ENCODE assay signal across 8 mouse cellular contexts in the genomic region with DNA sequence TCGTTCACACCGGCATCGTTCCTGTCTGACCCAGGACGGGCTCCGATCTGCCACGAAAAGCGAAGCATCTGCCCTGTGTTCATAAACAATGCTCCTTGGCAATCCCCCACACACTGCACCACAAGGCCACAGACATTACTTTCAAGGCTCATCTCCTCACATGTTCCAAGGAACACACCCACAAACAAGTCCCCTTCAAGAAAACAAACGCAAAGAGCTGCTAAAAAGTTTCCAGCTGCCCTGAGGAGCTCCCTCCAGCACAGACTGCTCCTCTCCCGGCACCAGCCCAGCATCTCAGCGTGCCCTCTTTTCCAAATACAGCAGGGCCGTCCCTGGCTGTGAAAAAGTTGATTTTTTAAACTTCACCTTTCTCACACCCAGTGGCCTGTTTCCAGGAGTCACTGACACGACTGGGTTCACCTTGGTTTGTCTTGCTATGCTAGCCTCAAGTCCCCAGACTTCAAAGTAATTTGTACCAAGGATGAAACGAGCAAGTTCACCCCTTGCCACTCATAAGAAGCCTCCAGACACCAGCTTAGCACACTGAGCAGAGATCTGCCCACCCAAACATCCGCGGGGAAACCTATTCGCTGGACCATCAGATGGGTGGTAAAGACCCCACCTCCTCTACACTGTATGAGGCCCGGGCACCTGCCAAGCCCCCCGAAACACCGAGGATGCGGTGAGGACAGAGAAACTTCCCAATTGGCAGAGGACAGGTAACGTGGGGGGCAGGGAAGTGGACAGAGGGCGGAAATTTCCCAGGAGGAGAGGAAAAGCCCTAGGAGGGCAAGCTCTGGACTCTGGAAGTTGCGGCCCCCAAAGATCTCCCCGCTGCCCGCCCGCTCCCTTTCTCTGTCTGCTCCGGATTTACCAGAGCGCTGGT. TPM values are rescaled to one million over a fixed set of nuclear protein-coding genes. Genes with fewer than 3 reads are reported as not detected.
A peak's percentile ranks its signal among the peaks of the same experiment; 100 is the strongest.
DNase-seq lines count a peak whose midpoint lies in the region; ATAC-seq lines count a peak whose summit lies in the region.

No protein-coding gene starts in this region.

- H3K36me3 ChIP-seq in forebrain, embryonic 14.5 days (ENCODE audit: control insufficient read depth, insufficient read depth, low read length), result no peaks in the 10 kb centered on the region
- no peaks in the 10 kb centered on the region for H3K36me3 ChIP-seq in limb, embryonic 13.5 days
- H3K36me3 ChIP-seq in neural tube, embryonic 14.5 days (ENCODE audit: control insufficient read depth, insufficient read depth, low read length), result no peaks in the 10 kb centered on the region

- H3K4me1 ChIP-seq in forebrain, embryonic 14.5 days (ENCODE audit: control insufficient read depth, insufficient read depth, low read length), result no peaks in the 10 kb centered on the region
- peaks cover 15% of the 10 kb centered on the region for H3K4me1 ChIP-seq in limb, embryonic 13.5 days
- peaks cover 5% of the 10 kb centered on the region; the same call in 1 of the 2 replicates for H3K4me1 ChIP-seq in neural tube, embryonic 14.5 days (ENCODE audit: control insufficient read depth, insufficient read depth, low read length)

- peak overlapping the region; percentile 94 for H3K4me2 ChIP-seq in forebrain, embryonic 14.5 days (ENCODE audit: low read length)
- H3K4me2 ChIP-seq in limb, embryonic 13.5 days (replicated peaks), result peak overlapping the region; percentile 92
- H3K4me2 ChIP-seq in neural tube, embryonic 14.5 days (ENCODE audit: low read depth, low read length), result peak overlapping the region; percentile 92

- DNase-seq in adrenal gland, adult 2 months, result peak; percentile 15
- DNase-seq in adrenal gland, postnatal 4 days (ENCODE audit: low spot score in 2 of 2), result no peak
- DNase-seq in right cerebral cortex, adult 18-20 months, result peak; percentile 7
- no peak for DNase-seq in right cerebral cortex, adult 2 months (ENCODE audit: low spot score in 2 of 2)
- DNase-seq in forebrain, embryonic 14.5 days (ENCODE audit: low spot score), result peak; percentile 3
- DNase-seq in MN1 (ENCODE audit: low spot score), result no peak

- peak; percentile 3; the same call in 1 of the 2 replicates for ATAC-seq in forebrain, embryonic 14.5 days
- ATAC-seq in limb, embryonic 13.5 days (ENCODE audit: low FRiP score, low read depth), result no peak
- peak; percentile 1; the same call in 1 of the 2 replicates for ATAC-seq in neural tube, embryonic 14.5 days (ENCODE audit: low read depth)

- peak overlapping the region; percentile 69 for H3K9ac ChIP-seq in forebrain, embryonic 14.5 days (ENCODE audit: low read length)
- H3K9ac ChIP-seq in limb, embryonic 13.5 days, result peak overlapping the region; percentile 73
- peak overlapping the region; percentile 69 for H3K9ac ChIP-seq in neural tube, embryonic 14.5 days (replicated peaks; ENCODE audit: low read depth, low read length)

- H3K4me3 ChIP-seq in forebrain, embryonic 14.5 days (ENCODE audit: low read depth, low read length), result peak overlapping the region; percentile 67
- peak overlapping the region; percentile 72 for H3K4me3 ChIP-seq in limb, embryonic 13.5 days
- peak overlapping the region; percentile 74 for H3K4me3 ChIP-seq in neural tube, embryonic 14.5 days (ENCODE audit: low read depth, low read length)

- H3K9me3 ChIP-seq in forebrain, embryonic 14.5 days (replicated peaks; ENCODE audit: control insufficient read depth, low read length), result no peaks in the 10 kb centered on the region
- no peaks in the 10 kb centered on the region for H3K9me3 ChIP-seq in limb, embryonic 13.5 days
- H3K9me3 ChIP-seq in neural tube, embryonic 14.5 days (ENCODE audit: control insufficient read depth, low read length), result no peaks in the 10 kb centered on the region

- no peak overlapping the region for H3K27ac ChIP-seq in forebrain, embryonic 14.5 days (ENCODE audit: low read depth, low read length)
- H3K27ac ChIP-seq in limb, embryonic 13.5 days, result no peak overlapping the region
- no peak overlapping the region for H3K27ac ChIP-seq in neural tube, embryonic 14.5 days (ENCODE audit: low read depth, low read length)

- 11% methylated on average over 28 of the region's 28 CpGs for WGBS in forebrain, embryonic 14.5 days
- WGBS in limb, embryonic 13.5 days, result 12% methylated on average over 27 of the region's 28 CpGs
- WGBS in neural tube, embryonic 14.5 days, result 9% methylated on average over 27 of the region's 28 CpGs

- H3K27me3 ChIP-seq in forebrain, embryonic 14.5 days (replicated peaks; ENCODE audit: control insufficient read depth, insufficient read depth, low read length), result peaks cover 14% of the 10 kb centered on the region
- H3K27me3 ChIP-seq in limb, embryonic 13.5 days, result peaks cover 23% of the 10 kb centered on the region
- H3K27me3 ChIP-seq in neural tube, embryonic 14.5 days (ENCODE audit: control insufficient read depth, insufficient read depth, low read length), result peaks cover 3% of the 10 kb centered on the region

RNA-seq across cellular contexts. Expression of a gene that starts 0.8 kb away (rescaled TPM):
- total RNA-seq in adrenal gland, adult 2 months (2021), result 10 to 100 TPM; 18.6 to 29.2 TPM
- polyA plus RNA-seq in adrenal gland, adult 2 months (2012; rRNA removed), result 8.0 and 10.0 TPM in 2 replicates
- total RNA-seq in adrenal gland, postnatal 4 days (2021), result 10 to 100 TPM; 30.1 to 35.0 TPM
- 8.5 and 12.6 TPM in 2 replicates for polyA plus RNA-seq in forebrain, embryonic 14.5 days (2014; fragmentation: Nextera tagmentation; extraction: Ambion mirVana)
- 4.9 and 5.4 TPM in 2 replicates for polyA plus RNA-seq in limb, embryonic 13.5 days (2015; fragmentation: Nextera tagmentation; extraction: Ambion mirVana)
- polyA plus RNA-seq in neural tube, embryonic 14.5 days (2014; fragmentation: Nextera tagmentation; extraction: Ambion mirVana), result 11.2 and 13.2 TPM in 2 replicates

Comparison
In these comparisons a context has a peak if more than half of its experiments do, and no peak if none do; other contexts are left out.
1. DNase-seq: peak in adrenal gland, adult 2 months (single experiment), right cerebral cortex, adult 18-20 months (single experiment) and forebrain, embryonic 14.5 days (single experiment); none in adrenal gland, postnatal 4 days (0 of 2), right cerebral cortex, adult 2 months (0 of 2) and MN1 (single experiment).
2. Peak in every context shown above with its lines, with median percentiles within 50 percentile points of each other: H3K4me2 ChIP-seq, H3K4me3 ChIP-seq and H3K9ac ChIP-seq.